Mouse (Mus musculus) NIH3T3 (cell line): ENCODE measurements around the gene Itpkc.

Experiments
- DNase-seq: peaks from one replicate; pipeline ENCODE4 v3.0.0-alpha.2; 2012; ENCODE audit warnings: low read depth

The Itpkc gene

DNA sequence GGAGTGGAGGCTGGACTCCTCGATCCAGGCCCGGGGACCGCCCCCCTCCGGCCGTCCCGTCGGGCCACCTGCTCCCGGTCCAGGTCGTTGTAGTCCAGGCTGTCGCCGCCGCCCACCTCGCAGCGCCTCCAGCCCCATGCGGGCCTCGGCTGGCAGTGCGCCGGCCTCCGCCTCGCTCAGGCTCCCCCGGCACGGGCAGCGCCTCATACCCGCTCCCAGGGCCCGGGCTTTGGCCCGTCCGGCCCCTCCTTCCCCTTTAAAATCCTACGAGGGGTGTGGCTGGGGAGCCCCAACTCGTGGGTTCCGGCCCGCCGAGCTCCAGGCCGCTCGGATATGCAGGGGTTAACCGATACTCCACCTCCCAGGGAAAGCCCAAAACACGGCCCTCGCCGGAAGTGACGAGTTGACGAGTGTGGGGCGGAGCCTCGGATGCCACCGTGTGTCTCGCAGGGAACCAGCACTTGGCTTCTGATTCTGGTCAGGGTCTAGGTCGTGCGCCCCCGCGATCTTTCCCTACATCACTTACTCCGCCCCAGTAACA lies at the start of gene Itpkc:
Itpkc (minus strand) TSS at position 381 of the 541 bp plus-strand sequence.
- DNase-seq = peak; percentile 96

DNA sequence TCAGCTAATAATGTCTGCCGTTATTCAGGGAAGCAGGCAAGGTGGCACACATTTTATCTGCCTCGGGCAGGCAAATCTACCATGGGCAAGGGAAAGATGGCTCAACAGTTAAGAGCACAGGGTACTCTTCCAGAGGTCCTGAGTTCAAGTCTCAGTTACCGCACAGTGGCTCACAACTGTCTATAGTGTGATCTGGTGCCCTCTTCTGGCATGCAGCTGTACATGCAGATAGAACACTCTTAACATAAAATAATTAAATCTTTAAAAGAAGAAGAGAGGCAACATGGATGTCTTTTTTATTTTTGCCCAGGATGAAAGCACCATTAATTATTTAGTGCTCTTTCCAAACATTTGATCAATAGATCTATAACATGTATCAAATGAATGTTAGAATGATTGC lies 48.7 kb upstream of the Itpkc start:
- DNase-seq = peak; percentile 65

DNA sequence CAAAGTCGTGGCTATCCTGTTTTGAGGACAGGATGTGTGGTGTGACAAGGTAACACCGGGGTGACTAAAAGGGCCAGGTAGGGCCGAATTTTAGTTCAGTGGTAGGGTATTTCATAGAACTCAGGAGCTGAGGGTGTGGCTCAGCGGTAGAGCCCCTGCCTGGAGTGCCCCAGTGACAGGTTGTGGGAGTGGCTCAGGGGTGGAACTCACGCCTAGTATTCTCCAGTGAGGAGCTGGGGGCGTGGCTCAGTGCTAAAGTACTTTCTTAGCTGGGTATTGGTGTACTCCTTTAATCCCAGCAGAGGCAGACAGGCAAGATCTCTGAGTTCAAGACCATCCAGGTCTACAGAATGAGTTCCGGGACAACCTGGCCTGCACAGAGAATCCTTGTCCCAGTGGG lies 47.6 kb upstream of the Itpkc start:
- DNase-seq = no peak

DNA sequence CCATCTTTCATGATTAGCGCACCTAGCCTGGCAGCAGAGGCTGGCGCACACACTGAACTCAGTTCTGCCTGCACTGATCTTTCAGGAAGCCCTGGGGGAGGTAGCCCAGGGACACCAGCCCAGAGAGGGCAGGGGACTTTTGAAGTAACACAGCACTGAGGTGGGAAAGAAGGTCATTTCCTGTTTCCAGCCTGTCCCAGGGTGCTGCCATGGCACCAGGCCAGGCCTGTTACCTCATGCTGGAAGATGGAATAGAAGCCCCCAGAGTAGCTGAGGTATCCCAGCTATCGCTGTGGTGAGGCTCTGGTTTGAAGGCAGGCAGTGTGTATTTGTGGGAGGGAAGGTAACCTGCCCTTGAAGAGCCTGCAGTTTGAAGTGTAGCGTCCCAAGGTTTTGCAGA lies 46.5 kb upstream of the Itpkc start:
- DNase-seq = no peak

DNA sequence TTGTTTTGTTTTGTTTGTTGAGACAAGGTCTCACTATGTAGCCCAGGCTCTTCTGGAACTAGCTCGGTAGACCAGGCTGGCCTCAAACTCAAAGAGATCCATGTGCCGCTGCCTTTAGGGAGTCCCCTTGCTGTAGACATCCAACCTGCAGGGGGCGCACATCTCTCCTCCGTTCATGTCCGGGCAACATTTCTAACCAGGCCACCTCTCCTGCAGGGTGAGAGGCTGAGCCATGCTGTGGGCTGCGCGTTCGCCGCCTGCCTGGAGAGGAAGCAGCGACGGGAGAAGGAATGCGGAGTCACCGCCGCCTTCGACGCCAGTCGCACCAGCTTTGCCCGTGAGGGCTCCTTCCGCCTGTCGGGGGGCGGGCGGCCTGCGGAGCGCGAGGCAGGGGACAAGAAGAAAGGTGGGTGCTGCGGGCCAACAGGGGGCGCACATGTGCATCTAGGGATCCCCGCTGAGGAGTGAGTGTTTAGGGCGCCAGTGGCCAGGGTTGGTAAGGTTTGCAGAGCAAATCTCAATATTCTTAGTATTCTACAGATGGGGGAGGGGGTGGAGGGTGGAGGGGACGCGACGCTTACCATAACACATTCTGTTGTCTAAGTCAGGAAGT lies 45.4 kb upstream of the Itpkc start:
- DNase-seq = peak; percentile 62

DNA sequence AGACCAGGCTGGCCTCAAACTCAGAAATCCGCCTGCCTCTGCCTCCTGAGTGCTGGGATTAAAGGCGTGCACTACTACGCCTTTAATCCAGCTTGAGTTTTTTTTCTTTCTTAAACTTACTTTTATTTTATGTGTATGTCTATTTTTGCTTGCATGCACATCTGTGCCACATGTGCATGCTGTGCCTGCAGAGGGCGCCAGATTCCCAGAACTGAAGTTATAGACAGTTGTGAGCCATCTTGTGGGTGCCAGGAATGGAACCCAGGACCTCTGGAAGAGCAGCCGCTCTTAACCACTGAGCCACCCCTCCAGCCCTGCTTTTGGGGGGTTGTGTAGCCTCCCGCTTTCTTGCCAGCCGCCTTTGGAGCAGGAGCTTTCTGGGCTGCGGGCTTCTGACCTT lies 43.0 kb upstream of the Itpkc start:
- peak; percentile 30 for DNase-seq

DNA sequence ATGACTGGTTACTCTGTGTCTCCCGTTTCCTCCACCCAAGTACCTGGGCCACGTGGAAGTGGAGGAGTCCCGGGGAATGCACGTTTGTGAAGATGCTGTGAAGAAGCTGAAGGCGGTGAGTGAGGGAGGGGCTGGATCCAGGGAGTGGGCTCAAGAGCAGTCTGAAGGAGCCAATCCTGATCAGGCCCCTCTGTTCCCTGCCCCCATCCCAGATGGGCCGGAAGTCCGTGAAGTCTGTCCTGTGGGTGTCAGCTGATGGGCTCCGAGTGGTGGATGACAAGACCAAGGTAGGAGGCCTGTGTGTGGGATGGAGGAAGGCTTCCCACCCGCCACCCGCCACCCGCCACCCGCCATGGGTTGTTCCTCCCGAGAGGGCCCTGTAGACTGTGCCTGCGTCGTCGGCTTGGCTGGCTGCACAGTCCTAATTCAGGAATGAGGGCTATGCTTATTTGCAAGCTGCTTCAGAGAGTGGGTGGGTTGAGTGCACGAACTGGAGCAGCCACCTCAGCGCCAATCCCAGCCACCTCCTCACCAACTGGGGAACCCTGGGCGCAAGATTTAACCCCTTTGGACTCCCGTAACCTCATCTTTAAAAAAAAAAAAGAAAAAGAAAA lies 38.2 kb upstream of the Itpkc start:
- DNase-seq = no peak

DNA sequence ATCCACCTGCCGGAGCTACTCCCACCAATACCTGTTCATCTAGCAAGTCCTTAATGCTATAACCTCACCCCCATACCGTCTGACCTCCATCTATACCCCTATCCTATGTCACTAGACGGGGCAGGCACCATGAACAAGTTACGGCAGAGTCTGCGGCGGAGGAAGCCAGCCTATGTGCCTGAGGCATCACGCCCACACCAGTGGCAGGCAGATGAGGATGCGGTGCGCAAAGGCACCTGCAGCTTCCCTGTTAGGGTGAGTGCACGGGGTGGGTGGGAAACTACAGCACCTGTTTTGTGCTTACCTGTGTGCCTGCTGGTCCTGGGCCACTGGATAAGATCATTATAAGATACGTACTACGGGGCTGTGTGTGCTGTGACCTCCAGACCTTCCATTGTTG lies 36.3 kb upstream of the Itpkc start:
- no peak for DNase-seq

DNA sequence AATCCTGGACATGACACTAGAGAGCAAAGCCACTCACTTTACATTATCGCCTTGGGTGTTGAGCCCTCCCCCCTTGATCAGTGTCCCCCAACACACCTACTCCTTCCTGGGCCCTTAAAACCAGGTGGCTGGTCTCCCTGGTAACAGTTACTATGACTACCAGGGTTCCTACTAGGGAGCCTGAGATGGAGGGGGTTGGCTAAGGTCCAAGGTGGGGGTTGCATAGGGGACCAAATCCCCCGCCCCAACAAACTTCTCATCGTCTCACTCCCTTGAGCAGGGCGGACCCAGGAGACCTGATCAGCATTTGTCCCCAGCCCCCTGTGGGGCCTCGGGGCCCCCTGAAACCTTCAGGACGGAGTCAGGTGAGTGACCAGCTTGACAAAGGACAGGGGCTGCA lies 33.4 kb upstream of the Itpkc start:
- DNase-seq = no peak

DNA sequence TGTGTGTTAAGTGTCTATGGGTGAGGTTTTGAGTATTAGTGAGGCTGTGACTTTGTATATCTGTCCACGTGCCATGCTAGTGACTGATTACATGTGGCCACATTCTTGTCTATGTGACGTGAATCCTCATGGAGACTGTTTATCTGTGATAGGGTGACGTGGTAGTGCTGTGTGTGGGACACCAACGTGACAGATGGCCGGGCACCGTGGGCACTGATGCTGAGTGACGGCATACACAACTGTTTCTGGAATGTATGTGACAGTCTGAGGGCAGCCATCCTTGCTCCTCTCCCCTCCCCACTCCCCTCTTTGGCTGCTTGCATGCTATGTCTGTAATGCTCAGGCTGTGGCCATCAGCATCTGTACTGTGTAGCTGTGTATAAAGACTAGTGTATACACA lies 32.4 kb upstream of the Itpkc start:
- DNase-seq = no peak

DNA sequence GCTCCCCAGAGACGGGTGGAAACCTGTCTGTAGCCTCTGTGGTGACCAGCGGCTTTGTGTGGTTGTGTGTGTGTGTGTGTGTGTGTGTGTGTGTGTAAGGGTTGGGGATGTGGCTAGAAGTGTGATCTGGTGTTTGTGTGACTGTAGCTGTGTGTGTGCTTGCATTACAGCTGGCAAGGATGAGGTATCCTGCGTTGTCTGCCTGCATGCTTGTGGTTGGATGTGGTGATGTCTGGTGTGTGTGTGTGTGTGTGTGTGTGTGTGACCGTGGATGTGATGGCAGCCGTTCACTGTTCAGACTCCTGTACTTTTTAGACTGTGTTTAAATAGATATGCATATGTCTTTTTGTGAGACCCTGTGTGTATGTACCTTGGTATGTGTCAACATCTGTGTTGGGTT lies 31.3 kb upstream of the Itpkc start:
- DNase-seq = peak; percentile 67

DNA sequence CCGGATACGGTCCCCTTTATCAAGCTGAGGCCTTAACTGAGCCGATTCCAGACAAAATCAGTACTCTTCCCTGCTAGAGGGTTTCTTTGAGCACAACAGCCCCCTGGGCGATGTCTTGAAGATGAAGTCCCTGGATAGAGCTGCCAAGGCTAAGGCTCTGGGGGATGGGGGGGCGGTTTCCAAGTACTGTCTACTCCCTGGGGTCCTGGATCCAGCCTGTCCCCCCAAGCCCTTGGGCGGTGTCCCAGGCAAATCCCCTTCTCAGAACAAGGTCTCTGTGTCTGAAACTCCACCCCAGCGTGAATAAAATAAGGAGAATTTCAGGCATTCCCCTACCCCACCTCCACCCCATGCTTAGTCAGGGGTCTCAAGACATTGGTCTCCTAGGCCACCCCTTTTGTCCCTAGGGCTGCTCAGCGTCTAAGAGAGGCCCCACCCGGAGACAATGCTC lies 30.8 kb upstream of the Itpkc start:
- peak; percentile 52 for DNase-seq

DNA sequence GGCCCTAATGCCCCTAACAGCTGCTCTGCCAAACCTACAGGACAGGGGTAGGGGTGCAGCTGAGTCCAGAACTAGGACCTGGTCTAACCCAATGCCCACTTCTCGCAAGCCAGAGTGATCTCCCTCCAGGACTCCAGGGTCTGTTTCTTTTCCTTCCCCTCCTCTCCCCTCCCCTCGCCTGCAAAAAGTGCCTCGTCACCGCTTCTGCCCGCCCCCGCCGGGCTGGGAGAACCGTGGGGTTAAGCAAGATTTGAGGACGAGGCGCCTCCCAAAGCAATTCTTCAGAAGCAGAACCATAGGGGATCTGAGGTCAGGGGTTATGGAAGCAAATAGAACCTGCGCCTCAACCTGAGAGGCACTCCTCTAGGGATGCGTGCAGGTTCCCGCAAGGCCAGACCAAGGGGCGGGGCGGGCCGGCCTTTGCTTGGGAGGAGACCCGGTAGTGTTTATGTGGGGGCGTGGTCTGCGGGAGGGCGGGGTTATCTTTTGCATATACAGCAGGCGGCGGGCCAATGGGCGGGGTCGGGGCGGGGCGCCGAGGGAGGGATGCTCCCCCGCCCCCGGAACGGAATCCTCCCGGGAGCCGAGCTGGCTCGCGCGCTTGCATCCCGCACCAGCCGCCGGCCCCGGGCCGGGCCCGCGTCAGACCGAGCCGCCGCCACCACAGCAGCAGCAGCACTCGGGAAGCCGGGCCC lies 29.9 kb upstream of the Itpkc start, which contains the start of gene Numbl:
Numbl (plus strand) TSS at position 229 of the 695 bp plus-strand sequence.
- DNase-seq = peak; percentile 99

DNA sequence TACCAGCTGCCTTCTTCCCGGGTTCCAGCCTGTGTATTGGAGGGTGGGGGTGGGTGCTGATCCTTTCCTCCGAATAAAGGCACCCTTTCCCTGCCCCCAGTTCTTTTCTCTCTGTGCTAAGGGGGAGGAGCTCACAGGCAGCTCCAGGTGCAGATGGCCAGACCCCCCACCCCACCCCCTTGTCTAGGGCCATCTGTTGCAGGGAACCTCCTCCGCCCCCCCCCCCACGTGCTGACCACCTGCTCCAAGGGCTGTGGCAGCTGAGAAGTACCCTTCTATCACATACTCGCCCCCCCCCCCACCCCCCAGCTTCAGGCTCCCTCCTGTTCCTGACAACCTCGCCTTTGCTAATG lies 29.4 kb upstream of the Itpkc start:
- no peak for DNase-seq

DNA sequence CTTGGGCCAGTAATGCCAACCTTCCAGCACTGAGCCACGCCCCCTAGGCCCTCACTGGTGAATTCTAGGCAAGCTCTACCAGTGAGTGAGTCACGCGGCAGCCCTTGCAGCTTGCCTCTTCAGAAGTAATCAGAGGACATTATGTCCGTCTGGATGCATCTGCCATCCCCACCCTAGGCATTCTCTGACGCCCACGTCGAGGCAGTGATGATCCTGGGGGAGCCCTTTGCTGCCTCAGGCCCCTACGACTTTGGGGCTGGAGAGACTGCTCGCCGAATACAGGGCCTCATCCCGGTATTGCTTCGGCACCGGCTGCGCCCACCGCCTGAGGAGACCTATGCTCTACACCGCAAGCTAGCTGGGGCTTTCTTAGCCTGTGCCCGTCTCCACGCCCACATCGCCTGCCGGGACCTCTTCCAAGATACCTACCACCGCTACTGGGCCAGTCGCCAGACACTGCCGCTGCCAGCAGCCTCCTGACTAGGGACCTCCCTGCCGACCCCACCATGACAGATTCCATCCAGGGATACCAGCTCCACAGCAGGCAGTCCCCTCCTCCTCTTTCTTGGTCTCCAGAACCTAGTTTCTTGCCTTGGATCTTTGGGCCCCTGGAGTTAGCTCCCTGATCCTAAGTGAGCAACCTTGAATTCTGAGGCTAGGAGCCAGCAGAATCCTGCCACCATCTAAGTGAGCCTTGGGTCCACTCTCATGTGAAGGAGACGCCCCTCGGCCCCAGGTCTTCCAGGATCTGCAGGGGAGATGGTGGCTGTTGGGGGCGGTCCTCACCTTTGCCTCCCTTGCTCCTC lies 28.8 kb upstream of the Itpkc start:
- peak; percentile 57 for DNase-seq

DNA sequence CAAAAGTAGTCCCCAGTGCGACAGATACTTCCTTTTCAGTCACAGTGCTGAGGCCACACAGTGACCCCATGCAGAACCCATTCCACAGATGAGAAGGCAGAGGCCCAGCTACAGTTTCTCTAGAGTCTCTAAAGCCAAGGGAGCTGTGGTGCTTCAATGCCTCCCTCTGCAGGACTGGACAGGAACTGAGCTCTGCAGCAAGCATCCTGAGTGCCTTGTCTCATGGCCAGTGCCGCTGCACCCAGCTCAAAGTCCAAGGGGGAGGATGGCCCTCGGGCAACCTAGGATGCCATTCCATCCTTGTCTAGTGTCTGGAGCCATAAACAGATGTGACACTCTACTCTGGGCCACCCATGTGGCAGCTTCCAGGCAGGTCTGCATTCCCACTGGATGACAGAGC lies 27.3 kb upstream of the Itpkc start:
- peak; percentile 67 for DNase-seq

DNA sequence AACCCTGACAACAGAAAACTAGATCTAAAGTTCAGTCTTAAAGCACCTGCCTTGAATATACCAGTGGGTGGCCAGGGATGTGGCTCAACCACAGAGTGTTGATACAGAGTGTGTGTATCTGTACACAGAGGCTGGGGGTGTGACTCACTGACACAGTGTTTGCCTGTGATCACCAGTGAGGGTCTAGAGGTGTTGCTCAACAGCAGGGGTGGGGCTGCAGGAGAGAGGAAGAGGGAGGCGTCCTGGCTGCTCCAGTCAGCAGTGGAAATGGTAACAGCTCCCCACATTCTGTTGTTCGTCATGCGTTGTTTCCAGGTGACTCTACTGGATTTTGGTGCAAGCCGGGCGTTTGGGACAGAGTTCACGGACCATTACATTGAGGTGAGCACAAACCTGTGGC lies 23.5 kb upstream of the Itpkc start:
- DNase-seq = peak; percentile 59

DNA sequence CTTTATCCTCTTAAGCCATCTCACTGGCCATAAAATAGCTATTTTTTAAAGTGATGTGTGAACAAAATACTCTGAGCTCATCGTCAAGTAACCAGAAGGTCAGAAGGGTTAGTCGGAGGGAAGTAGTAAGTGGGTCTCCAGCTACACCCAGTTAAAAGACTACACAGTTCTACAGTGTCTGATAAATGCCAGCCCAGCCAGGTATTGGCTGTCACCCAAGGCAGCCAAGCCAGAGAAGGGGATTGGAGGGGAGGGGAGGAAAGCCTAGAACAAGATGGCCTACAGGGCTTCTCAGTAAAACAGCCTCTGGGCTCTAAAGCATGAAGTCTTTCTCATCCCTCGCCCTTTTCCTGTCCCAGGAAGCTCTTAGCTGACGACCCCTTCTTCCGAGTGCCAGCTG lies 21.5 kb upstream of the Itpkc start:
- no peak for DNase-seq

DNA sequence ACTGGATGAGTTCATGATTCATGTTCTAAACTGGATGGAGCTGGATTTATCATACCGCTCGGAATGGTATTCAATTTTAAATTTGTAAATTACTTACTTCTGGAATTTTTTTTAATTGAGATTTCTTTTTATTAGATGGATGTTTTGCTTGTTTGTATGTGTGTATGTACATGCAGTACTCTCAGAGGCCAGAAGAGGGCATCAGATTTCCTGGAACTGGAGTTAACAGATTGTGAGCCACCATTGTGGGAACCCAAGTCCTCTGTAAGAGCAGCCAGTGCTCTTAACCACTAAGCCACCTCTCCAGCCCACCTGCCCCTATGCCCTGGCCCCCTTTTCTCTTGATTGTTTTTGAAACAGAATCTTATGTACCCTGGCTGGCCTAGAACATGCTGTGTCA lies 20.7 kb upstream of the Itpkc start:
- peak; percentile 53 for DNase-seq

DNA sequence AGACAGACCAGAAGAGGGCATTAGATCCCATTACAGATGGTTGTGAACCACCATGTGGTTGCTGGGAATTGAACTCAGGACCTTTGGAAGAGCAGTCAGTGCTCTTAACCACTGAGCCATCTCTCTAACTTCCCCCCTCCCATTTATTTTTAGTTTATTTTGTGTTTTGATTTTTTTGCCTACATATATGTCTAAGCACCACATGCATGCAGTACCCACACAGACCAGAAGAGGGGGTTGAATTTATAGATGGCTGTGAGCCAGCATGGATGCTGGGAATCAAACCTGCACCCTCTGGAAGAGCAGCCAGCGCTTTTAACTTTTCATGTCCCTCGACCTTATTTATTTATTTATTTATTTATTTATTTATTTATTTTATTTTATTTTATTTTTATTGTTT lies 15.6 kb upstream of the Itpkc start:
- peak; percentile 34 for DNase-seq

DNA sequence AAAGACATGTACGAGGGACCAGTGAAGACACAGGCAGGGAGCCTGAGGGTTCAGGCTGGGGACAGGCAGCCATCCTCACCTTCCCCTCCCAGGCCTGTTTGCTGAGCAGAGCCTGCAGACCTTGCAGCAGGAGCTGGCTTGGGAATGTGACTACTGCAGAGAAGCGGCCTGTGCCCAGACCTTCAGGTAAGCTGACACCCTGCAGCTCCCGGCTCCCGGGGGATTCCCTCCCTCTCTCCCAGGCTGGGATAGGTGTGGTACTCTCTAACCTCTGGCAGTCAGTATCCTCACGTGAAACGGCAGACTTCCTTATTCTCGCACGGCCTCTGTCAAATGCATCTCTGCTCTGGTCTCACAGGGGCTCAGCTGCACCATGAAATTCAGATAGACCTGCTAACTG lies 14.8 kb upstream of the Itpkc start:
- no peak for DNase-seq

DNA sequence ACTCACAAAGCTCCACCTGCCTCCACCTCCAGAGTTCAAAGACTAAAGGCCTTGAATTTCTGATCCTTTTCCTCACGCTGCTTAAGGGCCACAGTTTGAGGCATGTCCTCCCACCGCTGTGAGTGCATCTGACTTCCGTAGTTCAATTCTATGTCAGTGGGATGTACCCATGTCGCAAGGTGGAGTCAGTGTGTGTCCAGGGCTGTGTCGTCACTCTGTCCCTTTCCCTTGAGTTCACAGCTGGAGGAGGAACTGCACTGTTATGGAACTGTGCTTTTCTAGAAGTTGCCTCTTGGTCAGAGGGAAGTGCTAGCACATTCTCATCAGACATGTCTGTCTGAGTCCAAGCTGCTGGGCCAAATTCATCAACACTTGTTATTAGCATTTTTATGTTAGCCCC lies 10.1 kb upstream of the Itpkc start:
- DNase-seq = no peak
